Mouse (Mus musculus): ENCODE data around the gene Usp10.

Gene Usp10

GRCm38 (mm10) chr8:119967435-119967834 lies 57.3 kb downstream of the Usp10 start:
- no peak for DNase-seq

GRCm38 (mm10) chr8:119970169-119970568 lies 60.0 kb downstream of the Usp10 start:
- no peak for DNase-seq

GRCm38 (mm10) chr8:119972558-119972957 lies 62.4 kb downstream of the Usp10 start:
- no peak for DNase-seq

GRCm38 (mm10) chr8:119978770-119979381 lies 68.7 kb downstream of the Usp10 start:
- no peak for DNase-seq

- DNase-seq, result no peak
Observed at GRCm38 (mm10) chr8:119981253-119981652, 71.1 kb downstream of the Usp10 start.

GRCm38 (mm10) chr8:119984085-119984484 lies 73.9 kb downstream of the Usp10 start:
- DNase-seq, result peak; percentile 46

- no peak for DNase-seq
Observed at GRCm38 (mm10) chr8:119986174-119986573, 76.0 kb downstream of the Usp10 start.

- no peak for DNase-seq
Observed at GRCm38 (mm10) chr8:119988087-119988486, 77.9 kb downstream of the Usp10 start.

GRCm38 (mm10) chr8:119992249-119992648 lies 82.1 kb downstream of the Usp10 start, which contains the start of gene Crispld2:
Crispld2 (plus strand) TSS chr8:119992438.
- peak; percentile 69 for DNase-seq

- DNase-seq, result no peak
Observed at GRCm38 (mm10) chr8:119994114-119994513, 84.0 kb downstream of the Usp10 start.

GRCm38 (mm10) chr8:119994556-119994955 lies 84.4 kb downstream of the Usp10 start:
- DNase-seq, result no peak

GRCm38 (mm10) chr8:119997266-119997665 lies 87.1 kb downstream of the Usp10 start:
- no peak for DNase-seq

- DNase-seq, result no peak
Observed at GRCm38 (mm10) chr8:120000461-120000860, 90.3 kb downstream of the Usp10 start.

- peak; percentile 54 for DNase-seq
Observed at GRCm38 (mm10) chr8:120001712-120002111, 91.6 kb downstream of the Usp10 start.

GRCm38 (mm10) chr8:120002348-120002747 lies 92.2 kb downstream of the Usp10 start:
- peak; percentile 47 for DNase-seq

- peak; percentile 77 for DNase-seq
Observed at GRCm38 (mm10) chr8:120004154-120004702, 94.1 kb downstream of the Usp10 start.

- no peak for DNase-seq
Observed at GRCm38 (mm10) chr8:120004705-120005381, 94.7 kb downstream of the Usp10 start.

GRCm38 (mm10) chr8:120006645-120007160 lies 96.5 kb downstream of the Usp10 start:
- no peak for DNase-seq
